Mouse (Mus musculus) cortical plate, adult 2 months (tissue): ENCODE results near the gene Creld1.

Experiments used
- CTCF ChIP-seq: fragments of 200-500 bp; IDR thresholded peaks from 2 replicates; pipeline ENCODE4 v1.5.1; 2011; ENCODE audit warnings: mild to moderate bottlenecking, control low read depth, low read length; ENCODE audit not compliant: insufficient read depth; ENCODE audit errors: extremely low read depth
- POLR2A ChIP-seq: fragments of 200-500 bp; IDR thresholded peaks from 2 replicates; pipeline ENCODE4 v1.6.1; 2011; ENCODE audit warnings: mild to moderate bottlenecking, low read length, control low read depth; ENCODE audit not compliant: insufficient read depth; ENCODE audit errors: extremely low read depth

GRCm38 (mm10) chr6:113478906-113479305, 4.2 kb upstream of the Creld1 start:
- TF ChIP-seq CTCF (no peak), POLR2A (no peak)
